Mouse (Mus musculus): ENCODE data around the gene Rere. TPM values are rescaled to one million over a fixed set of nuclear protein-coding genes. Genes with fewer than 3 reads are reported as not detected.
"Not testable (repeated sequence)": the region's sequence is repeated elsewhere in the genome, so short reads cannot be mapped to it uniquely, and the experiment has no call there.

Gene Rere
- polyA plus RNA-seq, 2 experiments = 28.5 to 43.3 TPM

DNA sequence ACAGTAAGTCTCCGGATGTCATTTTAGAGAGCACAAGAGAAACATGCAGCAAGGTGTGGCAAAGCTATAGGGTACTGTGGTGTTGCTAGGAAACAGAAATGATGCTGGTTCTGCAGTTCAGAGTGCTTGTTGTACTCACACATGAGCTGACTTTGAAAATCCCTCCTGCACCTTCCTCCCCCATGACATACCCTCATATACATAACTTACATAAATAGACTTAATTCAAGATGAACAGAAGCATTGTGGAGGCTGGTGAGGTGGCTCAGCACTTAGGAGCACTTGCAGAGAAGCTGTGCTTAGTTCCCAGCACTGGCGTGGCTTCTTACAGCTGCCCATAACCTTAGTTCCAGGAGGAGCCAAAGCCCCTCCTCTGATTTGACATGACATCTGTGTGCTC lies 228.6 kb downstream of the Rere start:
- no peak overlapping the region for H3K27ac ChIP-seq (replicated peaks; ENCODE audit: low read depth, low read length)
- no peak overlapping the region for H3K4me2 ChIP-seq (replicated peaks; ENCODE audit: low read depth, low read length, severe bottlenecking)
- DNase-seq (ENCODE audit: low spot score) (no peak), ATAC-seq (ENCODE audit: low FRiP score, low read depth) (no peak)
- H3K27me3 ChIP-seq (ENCODE audit: control insufficient read depth, insufficient read depth, low read length) = no peaks in the 10 kb centered on the region
- no peaks in the 10 kb centered on the region for H3K4me1 ChIP-seq (ENCODE audit: control insufficient read depth, insufficient read depth, low read length)
- no peak overlapping the region for H3K4me3 ChIP-seq (replicated peaks; ENCODE audit: low read length)
- peaks cover 41% of the 10 kb centered on the region for H3K36me3 ChIP-seq (ENCODE audit: control insufficient read depth, insufficient read depth, low read length)
- 91% methylated on average over 2 of the region's 2 CpGs for WGBS
- H3K9ac ChIP-seq (ENCODE audit: low read depth, low read length, severe bottlenecking) = no peak overlapping the region
- no peak for TF ChIP-seq POLR2A (IDR thresholded peaks at IDR 0.05; ENCODE audit: borderline replicate concordance, extremely low read depth, insufficient read depth, insufficient read length)
- H3K9me3 ChIP-seq (ENCODE audit: control insufficient read depth, low read length) = no peaks in the 10 kb centered on the region

DNA sequence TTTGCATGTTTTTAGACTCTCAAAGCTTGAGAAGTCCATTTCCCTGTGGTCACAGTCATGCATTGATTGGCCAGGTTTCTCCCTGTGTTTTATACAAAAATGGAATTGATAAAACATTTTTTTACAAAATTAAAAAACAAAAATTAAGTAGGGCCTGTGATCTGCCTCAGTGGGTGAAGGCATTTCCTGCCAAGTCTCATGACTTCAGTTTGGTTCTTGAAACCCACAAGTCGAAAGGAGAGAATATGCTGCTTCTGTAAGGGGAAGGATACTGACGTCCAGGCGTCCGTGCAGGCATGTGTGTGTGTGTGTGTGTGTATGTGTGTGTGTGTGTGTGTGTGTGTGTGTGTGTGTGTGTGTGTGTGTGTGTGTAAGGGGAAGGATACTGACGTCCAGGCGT lies 231.9 kb downstream of the Rere start:
- H3K36me3 ChIP-seq (ENCODE audit: control insufficient read depth, insufficient read depth, low read length) = peaks cover 38% of the 10 kb centered on the region
- H3K4me1 ChIP-seq (ENCODE audit: control insufficient read depth, insufficient read depth, low read length); H3K9me3 ChIP-seq (ENCODE audit: control insufficient read depth, low read length); DNase-seq (ENCODE audit: low spot score); H3K27me3 ChIP-seq (ENCODE audit: control insufficient read depth, insufficient read depth, low read length); ATAC-seq (ENCODE audit: low FRiP score, low read depth); H3K27ac ChIP-seq (replicated peaks; ENCODE audit: low read depth, low read length); H3K9ac ChIP-seq (ENCODE audit: low read depth, low read length, severe bottlenecking); H3K4me2 ChIP-seq (replicated peaks; ENCODE audit: low read depth, low read length, severe bottlenecking); H3K4me3 ChIP-seq (replicated peaks; ENCODE audit: low read length): not testable (repeated sequence)
- 97% methylated on average over 4 of the region's 6 CpGs for whole genome bisulfite sequencing

DNA sequence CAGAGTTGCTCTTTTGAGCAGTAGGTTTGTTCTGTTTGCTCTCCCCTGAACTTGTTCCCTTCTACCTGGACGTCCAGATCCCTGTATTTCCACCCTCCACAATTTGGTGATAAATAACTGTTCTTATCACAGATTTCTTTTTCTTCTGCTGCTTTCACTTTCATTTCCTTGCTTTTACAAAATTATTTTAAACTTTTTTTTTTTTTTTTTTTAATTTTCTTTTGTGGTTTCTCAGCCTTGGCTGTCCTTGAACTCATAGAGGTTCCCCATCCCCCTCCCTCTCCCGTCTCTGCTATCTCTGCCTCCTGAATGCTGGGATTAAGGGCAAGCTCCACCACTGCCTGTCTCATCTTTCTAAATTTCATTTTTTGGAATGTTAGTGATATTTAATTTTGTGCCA lies 234.8 kb downstream of the Rere start:
- no peak for TF ChIP-seq POLR2A (IDR thresholded peaks at IDR 0.05; ENCODE audit: borderline replicate concordance, extremely low read depth, insufficient read depth, insufficient read length)
- WGBS = 68% methylated on average over 2 of the region's 2 CpGs
- no peak for ATAC-seq (ENCODE audit: low FRiP score, low read depth)
- Histone ChIP-seq H3K4me3 (replicated peaks; ENCODE audit: low read length) (no peak overlapping the region), H3K9ac (ENCODE audit: low read depth, low read length, severe bottlenecking) (no peak overlapping the region), H3K9me3 (ENCODE audit: control insufficient read depth, low read length) (no peaks in the 10 kb centered on the region), H3K4me1 (ENCODE audit: control insufficient read depth, insufficient read depth, low read length) (no peaks in the 10 kb centered on the region), H3K36me3 (ENCODE audit: control insufficient read depth, insufficient read depth, low read length) (peaks cover 17% of the 10 kb centered on the region), H3K4me2 (replicated peaks; ENCODE audit: low read depth, low read length, severe bottlenecking) (no peak overlapping the region), H3K27ac (replicated peaks; ENCODE audit: low read depth, low read length) (no peak overlapping the region), H3K27me3 (ENCODE audit: control insufficient read depth, insufficient read depth, low read length) (no peaks in the 10 kb centered on the region)
- no peak for DNase-seq (ENCODE audit: low spot score)

GRCm38 (mm10) chr4:150517381-150517780 lies 235.9 kb downstream of the Rere start:
- Histone ChIP-seq H3K36me3 (ENCODE audit: control insufficient read depth, insufficient read depth, low read length) (peaks cover 10% of the 10 kb centered on the region), H3K27me3 (ENCODE audit: control insufficient read depth, insufficient read depth, low read length) (no peaks in the 10 kb centered on the region), H3K4me3 (replicated peaks; ENCODE audit: low read length) (no peak overlapping the region), H3K27ac (replicated peaks; ENCODE audit: low read depth, low read length) (no peak overlapping the region), H3K4me2 (replicated peaks; ENCODE audit: low read depth, low read length, severe bottlenecking) (no peak overlapping the region), H3K4me1 (ENCODE audit: control insufficient read depth, insufficient read depth, low read length) (no peaks in the 10 kb centered on the region), H3K9me3 (ENCODE audit: control insufficient read depth, low read length) (no peaks in the 10 kb centered on the region), H3K9ac (ENCODE audit: low read depth, low read length, severe bottlenecking) (no peak overlapping the region)
- ATAC-seq (ENCODE audit: low FRiP score, low read depth) = no peak
- no peak for TF ChIP-seq POLR2A (IDR thresholded peaks at IDR 0.05; ENCODE audit: borderline replicate concordance, extremely low read depth, insufficient read depth, insufficient read length)
- DNase-seq (ENCODE audit: low spot score) = no peak
- 41% methylated on average over 4 of the region's 4 CpGs for WGBS

DNA sequence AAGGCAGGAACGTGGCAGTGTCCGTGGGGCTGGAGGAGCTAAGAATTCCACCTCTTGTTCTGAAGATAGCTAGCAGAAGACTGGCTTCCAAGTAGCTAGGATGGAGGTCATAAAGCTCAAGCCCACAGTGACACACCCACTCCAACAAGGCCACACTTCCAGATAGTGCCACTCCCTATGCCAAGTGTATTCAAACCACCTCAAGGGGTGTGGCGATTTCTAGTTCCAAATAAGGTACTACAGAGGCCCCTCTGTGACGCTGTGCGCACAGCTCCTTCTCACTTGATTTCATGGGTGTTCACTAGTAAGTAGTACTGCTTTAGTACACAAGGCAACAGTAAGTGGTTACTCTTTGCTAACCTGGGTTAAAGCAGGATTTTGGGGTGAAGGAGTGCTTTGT lies 237.4 kb downstream of the Rere start:
- 97% methylated on average over 5 of the region's 5 CpGs for WGBS
- Histone ChIP-seq H3K4me2 (replicated peaks; ENCODE audit: low read depth, low read length, severe bottlenecking) (no peak overlapping the region), H3K9ac (ENCODE audit: low read depth, low read length, severe bottlenecking) (no peak overlapping the region), H3K9me3 (ENCODE audit: control insufficient read depth, low read length) (no peaks in the 10 kb centered on the region), H3K4me1 (ENCODE audit: control insufficient read depth, insufficient read depth, low read length) (no peaks in the 10 kb centered on the region), H3K4me3 (replicated peaks; ENCODE audit: low read length) (no peak overlapping the region), H3K27ac (replicated peaks; ENCODE audit: low read depth, low read length) (no peak overlapping the region), H3K36me3 (ENCODE audit: control insufficient read depth, insufficient read depth, low read length) (peaks cover 10% of the 10 kb centered on the region), H3K27me3 (ENCODE audit: control insufficient read depth, insufficient read depth, low read length) (no peaks in the 10 kb centered on the region)
- no peak for ATAC-seq (ENCODE audit: low FRiP score, low read depth)
- no peak for TF ChIP-seq POLR2A (IDR thresholded peaks at IDR 0.05; ENCODE audit: borderline replicate concordance, extremely low read depth, insufficient read depth, insufficient read length)
- no peak for DNase-seq (ENCODE audit: low spot score)

- H3K36me3 ChIP-seq (ENCODE audit: control insufficient read depth, insufficient read depth, low read length) = peaks cover 12% of the 10 kb centered on the region
Measured at GRCm38 (mm10) chr4:150520069-150520468, 238.6 kb downstream of the Rere start.

More at GRCm38 (mm10) chr4:150520069-150520468, 238.6 kb downstream of the Rere start:
- H3K4me2 ChIP-seq (replicated peaks; ENCODE audit: low read depth, low read length, severe bottlenecking) = no peak overlapping the region
- no peaks in the 10 kb centered on the region for H3K4me1 ChIP-seq (ENCODE audit: control insufficient read depth, insufficient read depth, low read length)
- H3K9me3 ChIP-seq (ENCODE audit: control insufficient read depth, low read length) = no peaks in the 10 kb centered on the region
- H3K4me3 ChIP-seq (replicated peaks; ENCODE audit: low read length) = no peak overlapping the region
- no peaks in the 10 kb centered on the region for H3K27me3 ChIP-seq (ENCODE audit: control insufficient read depth, insufficient read depth, low read length)
- DNase-seq (ENCODE audit: low spot score) (no peak), ATAC-seq (ENCODE audit: low FRiP score, low read depth) (no peak)
- H3K9ac ChIP-seq (ENCODE audit: low read depth, low read length, severe bottlenecking) = no peak overlapping the region
- no peak for TF ChIP-seq POLR2A (IDR thresholded peaks at IDR 0.05; ENCODE audit: borderline replicate concordance, extremely low read depth, insufficient read depth, insufficient read length)
- no peak overlapping the region for H3K27ac ChIP-seq (replicated peaks; ENCODE audit: low read depth, low read length)
- WGBS = 82% methylated on average over 1 of the region's 1 CpGs
